Mouse (Mus musculus) olfactory bulb, adult 2 months (tissue): ENCODE data around the gene Ampd2.

Source experiments
- CTCF ChIP-seq: fragments of 200-500 bp; IDR thresholded peaks from 2 replicates; pipeline ENCODE4 v1.5.1; 2012; ENCODE audit warnings: low read depth, mild to moderate bottlenecking, low read length, moderate library complexity; ENCODE audit not compliant: insufficient read depth
- POLR2A ChIP-seq: fragments of 200-500 bp; IDR thresholded peaks from 2 replicates; pipeline ENCODE4 v1.6.1; 2012; ENCODE audit warnings: mild to moderate bottlenecking, low read depth, low read length, moderate library complexity; ENCODE audit not compliant: insufficient read depth

DNA sequence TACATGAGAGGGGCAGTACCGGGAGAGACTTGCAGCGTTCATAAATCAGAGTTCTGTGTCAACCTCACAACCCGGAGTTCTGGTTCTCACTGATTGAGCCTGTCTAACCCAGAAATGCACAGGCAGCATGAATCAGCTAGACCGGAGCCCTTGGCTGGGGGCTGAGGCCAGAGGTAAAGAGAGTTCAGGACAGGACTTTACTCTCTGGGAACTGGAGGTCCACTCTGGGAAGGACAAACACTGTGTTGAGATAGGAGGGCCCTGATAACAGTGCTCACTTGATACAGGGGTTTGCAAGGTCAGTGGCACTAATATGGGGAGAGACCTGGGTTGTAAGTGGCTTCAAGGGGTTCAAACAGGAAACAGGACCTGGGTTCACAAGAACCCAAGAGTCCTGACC lies 61.1 kb downstream of the Ampd2 start:
- no peak for TF ChIP-seq POLR2A
- no peak for TF ChIP-seq CTCF
